ENCODE assay signal across 11 mouse cellular contexts in the genomic region with DNA sequence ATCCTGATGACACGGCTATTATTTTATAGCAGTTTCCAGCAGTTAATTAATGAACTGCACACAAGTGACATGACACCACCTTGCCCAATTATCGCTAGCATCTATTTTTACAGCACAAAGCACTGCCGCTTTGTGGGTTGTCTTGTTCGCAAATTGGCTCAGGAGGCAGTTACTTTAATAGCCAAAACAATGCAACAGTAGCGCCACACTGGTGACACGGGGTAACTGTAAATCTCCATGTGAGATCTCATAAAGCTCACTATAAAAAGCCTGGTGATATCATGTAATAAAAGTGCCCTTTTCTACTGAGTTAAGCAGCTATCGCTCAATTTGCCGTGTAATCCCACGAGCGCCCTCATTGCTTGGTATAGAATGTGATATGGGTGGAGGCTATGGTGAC.
DNase-seq lines count a peak whose midpoint lies in the region; ATAC-seq and TF ChIP-seq lines count a peak whose summit lies in the region.
"Had no signal": no experiment of that assay in that cellular context is flagged by ENCODE, and none has a peak within 500 bp of the region (broad histone marks: within the 10 kb centered on the region; RNA-seq: fewer than 3 reads in every experiment).

No protein-coding gene starts in this region.

- H3K9me3 ChIP-seq in forebrain, embryonic 13.5 days (replicated peaks), result no peaks in the 10 kb centered on the region
- H3K9me3 ChIP-seq in forebrain, embryonic 11.5 days (ENCODE audit: control insufficient read depth, low read length), result no peaks in the 10 kb centered on the region
- H3K9me3 ChIP-seq: embryonic facial prominence, embryonic 12.5 days; heart, embryonic 13.5 days; liver, embryonic 15.5 days had no signal

- H3K27ac ChIP-seq in forebrain, embryonic 13.5 days, result no peak overlapping the region
- no peak overlapping the region for H3K27ac ChIP-seq in forebrain, embryonic 11.5 days (ENCODE audit: low read depth, low read length)
- H3K27ac ChIP-seq: embryonic facial prominence, embryonic 12.5 days; heart, embryonic 13.5 days; liver, embryonic 15.5 days had no signal

- WGBS in forebrain, embryonic 13.5 days, result 62% methylated on average over 10 of the region's 10 CpGs
- 86% methylated on average over 10 of the region's 10 CpGs for WGBS in forebrain, embryonic 11.5 days

- no peak overlapping the region for H3ac ChIP-seq in myocyte (ENCODE audit: control insufficient read depth, insufficient read length)

- H3K79me2 ChIP-seq in myocyte (ENCODE audit: control insufficient read depth, insufficient read depth), result no peaks in the 10 kb centered on the region

- peak; percentile 80 for ATAC-seq in forebrain, embryonic 13.5 days
- no peak; the same call in 1 of the 2 replicates for ATAC-seq in forebrain, embryonic 11.5 days (replicated peaks; ENCODE audit: low FRiP score)

- H3K9ac ChIP-seq in forebrain, embryonic 13.5 days, result no peak overlapping the region
- no peak overlapping the region for H3K9ac ChIP-seq in forebrain, embryonic 11.5 days (ENCODE audit: low read length)
- H3K9ac ChIP-seq: embryonic facial prominence, embryonic 12.5 days; heart, embryonic 13.5 days; liver, embryonic 15.5 days had no signal

- H3K4me2 ChIP-seq in forebrain, embryonic 13.5 days, result peak overlapping the region; percentile 44
- H3K4me2 ChIP-seq in forebrain, embryonic 11.5 days (ENCODE audit: low read depth, low read length, severe bottlenecking), result no peak overlapping the region
- peak overlapping the region; percentile 63 for H3K4me2 ChIP-seq in myocyte (ENCODE audit: low read depth)
- H3K4me2 ChIP-seq: embryonic facial prominence, embryonic 12.5 days; heart, embryonic 13.5 days; liver, embryonic 15.5 days had no signal

- H3K27me3 ChIP-seq in forebrain, embryonic 13.5 days, result no peaks in the 10 kb centered on the region
- H3K27me3 ChIP-seq in forebrain, embryonic 11.5 days (ENCODE audit: control insufficient read depth, insufficient read depth, low read length), result no peaks in the 10 kb centered on the region
- H3K27me3 ChIP-seq in myocyte (ENCODE audit: control insufficient read depth, insufficient read depth, insufficient read length), result no peaks in the 10 kb centered on the region
- H3K27me3 ChIP-seq: embryonic facial prominence, embryonic 12.5 days; heart, embryonic 13.5 days; liver, embryonic 15.5 days had no signal

- H3K36me3 ChIP-seq in forebrain, embryonic 13.5 days (ENCODE audit: poor library complexity, severe bottlenecking), result no peaks in the 10 kb centered on the region
- no peaks in the 10 kb centered on the region for H3K36me3 ChIP-seq in forebrain, embryonic 11.5 days (ENCODE audit: control insufficient read depth, insufficient read depth, low read length)
- H3K36me3 ChIP-seq in myocyte (ENCODE audit: control insufficient read depth, insufficient read depth), result no peaks in the 10 kb centered on the region
- H3K36me3 ChIP-seq: embryonic facial prominence, embryonic 12.5 days; heart, embryonic 13.5 days; liver, embryonic 15.5 days had no signal

- TF ChIP-seq POLR2A in myocyte (IDR thresholded peaks at IDR 0.05; ENCODE audit: insufficient read length, low read depth), result no peak

- peaks cover 9% of the 10 kb centered on the region; the same call in 1 of the 2 replicates for H3K4me1 ChIP-seq in forebrain, embryonic 13.5 days
- no peaks in the 10 kb centered on the region for H3K4me1 ChIP-seq in forebrain, embryonic 11.5 days (replicated peaks; ENCODE audit: control insufficient read depth, insufficient read depth, low read length)
- H3K4me1 ChIP-seq: embryonic facial prominence, embryonic 12.5 days; heart, embryonic 13.5 days; liver, embryonic 15.5 days had no signal

- peak overlapping the region; percentile 12 for H3K4me3 ChIP-seq in forebrain, embryonic 13.5 days
- H3K4me3 ChIP-seq in forebrain, embryonic 11.5 days (ENCODE audit: low read depth, low read length), result no peak overlapping the region
- H3K4me3 ChIP-seq in myocyte, result peak overlapping the region; percentile 19
- H3K4me3 ChIP-seq: embryonic facial prominence, embryonic 12.5 days; heart, embryonic 13.5 days; liver, embryonic 15.5 days had no signal

- DNase-seq in forebrain, embryonic 11.5 days (ENCODE audit: low spot score), result no peak
- DNase-seq in brain, adult 2 months (ENCODE audit: low read depth, low spot score), result peak; percentile 56
- DNase-seq in kidney, postnatal 14 days, result peak; percentile 10
- DNase-seq in adrenal gland, postnatal 36 days, result no peak
- DNase-seq in urinary bladder, postnatal 36 days (ENCODE audit: low spot score in 2 of 2), result no peak
- DNase-seq in spleen, adult 12 weeks (ENCODE audit: low spot score), result no peak

TF ChIP-seq in myocyte, 11 proteins besides CTCF, POLR2A, EP300 and RAD21:
- TF ChIP-seq MYOG (IDR thresholded peaks at IDR 0.05; ENCODE audit: control insufficient read depth in 1 of 3, insufficient read depth in 1 of 3, insufficient read length in 2 of 3, low read depth in 2 of 3), result no peak
- TF ChIP-seq MYOD1 (IDR thresholded peaks at IDR 0.05; ENCODE audit: control insufficient read depth in 1 of 3, insufficient read length in 2 of 3, low read depth in 2 of 3), result no peak
- no peak for TF ChIP-seq REST (IDR thresholded peaks at IDR 0.05; ENCODE audit: insufficient read depth, insufficient read length)
- no peak for TF ChIP-seq CEBPB (IDR thresholded peaks at IDR 0.05; ENCODE audit: insufficient read depth, poor library complexity, severe bottlenecking)
- TF ChIP-seq POLR2AphosphoS2 (IDR thresholded peaks at IDR 0.05; ENCODE audit: insufficient read length, low read depth), result no peak
- no peak for TF ChIP-seq TCF12 (IDR thresholded peaks at IDR 0.05; ENCODE audit: insufficient read depth, poor library complexity, severe bottlenecking)
- no peak for TF ChIP-seq USF1 (IDR thresholded peaks at IDR 0.05; ENCODE audit: low read depth)
- TF ChIP-seq TCF3 (IDR thresholded peaks at IDR 0.05; ENCODE audit: insufficient read length, low read depth), result no peak
- no peak for TF ChIP-seq SRF (IDR thresholded peaks at IDR 0.05; ENCODE audit: control insufficient read depth, insufficient read length, low read depth)
- no peak for TF ChIP-seq E2F4 (IDR thresholded peaks at IDR 0.05; ENCODE audit: insufficient read depth)
- TF ChIP-seq MAX (IDR thresholded peaks at IDR 0.05; ENCODE audit: low read depth), result no peak

Comparison
In these comparisons a context has a peak if more than half of its experiments do, and no peak if none do; other contexts are left out.
1. DNase-seq: peak in brain, adult 2 months (single experiment) and kidney, postnatal 14 days (single experiment); none in forebrain, embryonic 11.5 days (single experiment), adrenal gland, postnatal 36 days (0 of 2), urinary bladder, postnatal 36 days (0 of 2) and spleen, adult 12 weeks (single experiment).